Mouse (Mus musculus) limb, embryonic 11.5 days (tissue): Measurements from ENCODE around the gene F8. TPM values are rescaled to one million over a fixed set of nuclear protein-coding genes. Genes with fewer than 3 reads are reported as not detected.
"Not testable (repeated sequence)": the region's sequence is repeated elsewhere in the genome, so short reads cannot be mapped to it uniquely, and the experiment has no call there.

Experiments
- ATAC-seq: fragments of 200-750 bp; cut with Nextera tagmentation; 2 replicates; pipeline ENCODE4 v1.8.0; 2017; ENCODE audit warnings: low read depth; ENCODE audit not compliant: insufficient number of reproducible peaks, low FRiP score, low TSS enrichment
- DNase-seq: peaks from one replicate; pipeline ENCODE4 v3.0.0-alpha.2; 2015; ENCODE audit warnings: low spot score
- H3K27ac ChIP-seq: fragments of 300-500 bp; sonication (generic); replicated peaks from 2 replicates; pipeline ENCODE4 v1.5.1; 2014; ENCODE audit warnings: low read depth, mild to moderate bottlenecking, low read length
- H3K27me3 ChIP-seq: fragments of 300-500 bp; sonication (generic); 2 replicates; pipeline ENCODE4 v1.6.1; 2014; ENCODE audit warnings: mild to moderate bottlenecking, low read length, mixed read lengths; ENCODE audit not compliant: control insufficient read depth, insufficient read depth
- H3K36me3 ChIP-seq: fragments of 300-500 bp; sonication (generic); 2 replicates; pipeline ENCODE4 v1.6.1; 2014; ENCODE audit warnings: mild to moderate bottlenecking, low read length, moderate library complexity, mixed read lengths; ENCODE audit not compliant: control insufficient read depth, insufficient read depth
- H3K4me1 ChIP-seq: fragments of 300-500 bp; sonication (generic); 2 replicates; pipeline ENCODE4 v1.6.1; 2014; ENCODE audit warnings: low read length, mixed read lengths; ENCODE audit not compliant: control insufficient read depth, insufficient read depth
- H3K4me2 ChIP-seq: fragments of 300-500 bp; sonication (generic); 2 replicates; pipeline ENCODE4 v1.6.1; 2014; ENCODE audit warnings: low read depth, mild to moderate bottlenecking, moderate library complexity; ENCODE audit not compliant: severe bottlenecking
- H3K4me3 ChIP-seq: fragments of 300-500 bp; sonication (generic); 2 replicates; pipeline ENCODE4 v1.5.1; 2014; ENCODE audit warnings: low read depth, low read length
- H3K9ac ChIP-seq: fragments of 300-500 bp; sonication (generic); 2 replicates; pipeline ENCODE4 v1.6.1; 2014; ENCODE audit warnings: mild to moderate bottlenecking, low read length
- H3K9me3 ChIP-seq: fragments of 300-500 bp; sonication (generic); 2 replicates; pipeline ENCODE4 v1.6.1; 2016; ENCODE audit warnings: low read length; ENCODE audit not compliant: control insufficient read depth
- WGBS: fragments of 180-500 bp; shearing (Covaris S2); extraction: QIAGEN DNeasy Blood & Tissue Kit; methylation state at CpG from one replicate; pipeline ENCODE4 v1.1.7; 2014; 5-methylcytosine and 5-hydroxymethylcytosine counted together
- polyA plus RNA-seq: library from polyadenylated mRNA; unstranded; fragments of >200 nt; fragmentation: Nextera tagmentation; extraction: Ambion mirVana; gene quantifications from 2 replicates; pipeline ENCODE4 v1.2.1, GENCODE M21; 2014

F8 gene
- polyA plus RNA-seq, 1 experiment from 2014 or later, result 1.2 TPM

- Histone ChIP-seq H3K36me3 (no peaks in the 10 kb centered on the region), H3K27me3 (no peaks in the 10 kb centered on the region), H3K4me3 (peak overlapping the region; percentile 31), H3K4me2 (peak overlapping the region; percentile 53), H3K9me3 (no peaks in the 10 kb centered on the region), H3K27ac (no peak overlapping the region), H3K9ac (peak overlapping the region; percentile 50), H3K4me1 (no peaks in the 10 kb centered on the region)
- peak; percentile 42 for DNase-seq
- WGBS, result 25% methylated on average over 12 of the region's 49 CpGs
- peak; percentile 72; the same call in 1 of the 2 replicates for ATAC-seq
Observed at GRCm38 (mm10) chrX:75155576-75156243, 226.7 kb downstream of the F8 start.

- 59% methylated on average over 1 of the region's 1 CpGs for WGBS
- Histone ChIP-seq H3K9me3 (no peaks in the 10 kb centered on the region), H3K4me1 (no peaks in the 10 kb centered on the region)
Observed at GRCm38 (mm10) chrX:75152249-75152648, 230.2 kb downstream of the F8 start.

GRCm38 (mm10) chrX:75150304-75150703 is 232.1 kb downstream of the F8 start:
- WGBS, result 87% methylated on average over 2 of the region's 2 CpGs
- Histone ChIP-seq H3K27ac (no peak overlapping the region), H3K36me3 (no peaks in the 10 kb centered on the region), H3K9ac (no peak overlapping the region), H3K4me2 (no peak overlapping the region), H3K9me3 (no peaks in the 10 kb centered on the region), H3K4me3 (no peak overlapping the region), H3K27me3 (no peaks in the 10 kb centered on the region), H3K4me1 (no peaks in the 10 kb centered on the region)
- ATAC-seq, result no peak
- no peak for DNase-seq

More at GRCm38 (mm10) chrX:75152249-75152648, 230.2 kb downstream of the F8 start:
- Histone ChIP-seq H3K36me3 (no peaks in the 10 kb centered on the region), H3K27me3 (no peaks in the 10 kb centered on the region), H3K4me3 (no peak overlapping the region), H3K4me2 (no peak overlapping the region), H3K27ac (no peak overlapping the region), H3K9ac (no peak overlapping the region)
- DNase-seq (no peak), ATAC-seq (no peak)

GRCm38 (mm10) chrX:75148414-75148813 is 234.0 kb downstream of the F8 start:
- no peaks in the 10 kb centered on the region for H3K36me3 ChIP-seq
- H3K9ac ChIP-seq, result no peak overlapping the region
- H3K27me3 ChIP-seq, result no peaks in the 10 kb centered on the region
- DNase-seq (no peak), ATAC-seq (no peak)
- 82% methylated on average over 4 of the region's 4 CpGs for WGBS
- no peaks in the 10 kb centered on the region for H3K9me3 ChIP-seq
- H3K4me1 ChIP-seq, result no peaks in the 10 kb centered on the region
- H3K4me3 ChIP-seq, result no peak overlapping the region
- no peak overlapping the region for H3K27ac ChIP-seq
- no peak overlapping the region for H3K4me2 ChIP-seq

- WGBS, result 23% methylated on average over 11 of the region's 42 CpGs
- not testable (repeated sequence) for H3K36me3 ChIP-seq, H3K4me1 ChIP-seq, ATAC-seq, H3K9me3 ChIP-seq, H3K27ac ChIP-seq, H3K9ac ChIP-seq, H3K27me3 ChIP-seq
- 0 out of 2 replicates have a peak overlapping the region, but pooled peaks have one; percentile 3 for H3K4me3 ChIP-seq
- H3K4me2 ChIP-seq, result peak overlapping the region; percentile 41; the same call in 1 of the 2 replicates
- peak; percentile 33 for DNase-seq
Observed at GRCm38 (mm10) chrX:75143124-75143555, 239.3 kb downstream of the F8 start.

- 93% methylated on average over 2 of the region's 2 CpGs for WGBS
- Histone ChIP-seq H3K9me3 (no peaks in the 10 kb centered on the region), H3K4me2 (no peak overlapping the region), H3K4me3 (no peak overlapping the region), H3K9ac (no peak overlapping the region), H3K36me3 (no peaks in the 10 kb centered on the region), H3K27ac (no peak overlapping the region), H3K27me3 (no peaks in the 10 kb centered on the region), H3K4me1 (no peaks in the 10 kb centered on the region)
- ATAC-seq, result no peak
- no peak for DNase-seq
Observed at GRCm38 (mm10) chrX:75138182-75138581, 244.2 kb downstream of the F8 start.

GRCm38 (mm10) chrX:75137729-75138128 is 244.7 kb downstream of the F8 start:
- ATAC-seq (no peak), DNase-seq (no peak)
- Histone ChIP-seq H3K9ac (no peak overlapping the region), H3K36me3 (no peaks in the 10 kb centered on the region), H3K4me1 (no peaks in the 10 kb centered on the region), H3K4me3 (no peak overlapping the region), H3K27me3 (no peaks in the 10 kb centered on the region), H3K9me3 (no peaks in the 10 kb centered on the region), H3K4me2 (no peak overlapping the region), H3K27ac (no peak overlapping the region)
- WGBS, result 82% methylated on average over 2 of the region's 2 CpGs

- H3K27me3 ChIP-seq, result no peaks in the 10 kb centered on the region
- H3K4me1 ChIP-seq, result no peaks in the 10 kb centered on the region
- no peak overlapping the region for H3K9ac ChIP-seq
- no peaks in the 10 kb centered on the region for H3K36me3 ChIP-seq
- DNase-seq (no peak), ATAC-seq (no peak)
- H3K9me3 ChIP-seq, result no peaks in the 10 kb centered on the region
- no peak overlapping the region for H3K4me3 ChIP-seq
- no peak overlapping the region for H3K4me2 ChIP-seq
- H3K27ac ChIP-seq, result no peak overlapping the region
Observed at GRCm38 (mm10) chrX:75136938-75137337, 245.5 kb downstream of the F8 start.
